Mouse (Mus musculus): ENCODE results near the gene Aqp1. TPM values are rescaled to one million over a fixed set of nuclear protein-coding genes. Genes with fewer than 3 reads are reported as not detected.

Gene Aqp1
- polyA plus RNA-seq, 1 experiment from 2014 or later: 2.9 TPM

DNA sequence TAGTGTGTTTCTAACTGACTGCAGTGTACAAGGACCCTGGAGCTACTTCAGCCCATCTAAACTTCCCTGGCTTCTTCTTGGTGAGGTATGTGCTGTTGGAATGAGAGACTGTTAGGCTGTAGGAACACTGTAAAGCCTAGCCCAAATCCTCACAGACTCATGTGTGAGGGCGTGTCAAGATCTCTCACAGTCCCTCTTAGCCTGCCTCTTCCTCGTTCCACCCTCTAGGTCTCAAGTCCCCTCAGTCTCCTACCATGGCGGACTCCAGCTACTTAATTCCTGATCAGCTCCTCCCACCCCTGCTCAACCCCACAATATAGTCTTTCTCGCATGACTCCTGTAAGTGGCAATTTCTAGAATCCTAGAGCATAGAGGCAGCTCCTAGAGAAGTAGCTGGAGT is 13.0 kb downstream of the Aqp1 start:
- ATAC-seq: no peak
- no peaks in the 10 kb centered on the region for H3K9me3 ChIP-seq (replicated peaks; ENCODE audit: control insufficient read depth, low read length)
- H3K27ac ChIP-seq (ENCODE audit: low read depth, low read length): no peak overlapping the region
- no peaks in the 10 kb centered on the region for H3K27me3 ChIP-seq (replicated peaks; ENCODE audit: control insufficient read depth, insufficient read depth, low read length)
- H3K4me3 ChIP-seq (ENCODE audit: low read depth, low read length): no peak overlapping the region
- H3K4me2 ChIP-seq (ENCODE audit: low read length): no peak overlapping the region
- DNase-seq (ENCODE audit: low spot score): no peak
- no peaks in the 10 kb centered on the region for H3K36me3 ChIP-seq (ENCODE audit: control insufficient read depth, insufficient read depth, low read length)
- H3K4me1 ChIP-seq (ENCODE audit: control insufficient read depth, insufficient read depth, low read length): no peaks in the 10 kb centered on the region
- WGBS: 84% methylated on average over 4 of the region's 4 CpGs
- no peak overlapping the region for H3K9ac ChIP-seq (ENCODE audit: low read length)

DNA sequence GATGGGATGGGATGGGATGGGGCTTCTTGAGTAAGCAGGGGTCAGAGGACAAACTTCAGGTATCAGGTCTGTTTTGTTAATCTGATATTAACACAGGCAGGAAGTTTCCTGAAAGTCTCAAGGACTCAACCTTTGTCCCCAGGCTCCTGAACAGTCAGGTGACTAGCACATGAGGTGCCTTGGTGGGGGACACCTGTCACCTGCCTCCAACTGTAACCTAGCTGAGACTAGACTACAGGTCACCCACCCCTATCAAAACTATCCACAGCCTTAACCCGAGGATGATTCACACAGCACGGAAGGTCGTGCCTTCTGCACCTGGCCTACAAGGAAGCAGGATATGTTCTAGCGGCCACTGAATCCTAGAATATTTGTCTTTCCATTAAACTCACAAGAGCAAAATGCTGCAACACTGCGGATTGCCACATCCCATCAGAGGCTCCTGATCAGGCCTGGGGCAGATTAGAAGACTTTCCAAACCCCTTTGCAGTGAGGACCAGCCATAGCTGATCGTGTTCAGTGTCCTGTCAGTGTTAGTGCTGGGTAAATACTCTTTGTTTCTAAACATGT is 14.2 kb downstream of the Aqp1 start:
- WGBS: 95% methylated on average over 6 of the region's 6 CpGs
- ATAC-seq (no peak), DNase-seq (ENCODE audit: low spot score) (no peak)
- Histone ChIP-seq H3K9me3 (replicated peaks; ENCODE audit: control insufficient read depth, low read length) (no peaks in the 10 kb centered on the region), H3K4me1 (ENCODE audit: control insufficient read depth, insufficient read depth, low read length) (no peaks in the 10 kb centered on the region), H3K36me3 (ENCODE audit: control insufficient read depth, insufficient read depth, low read length) (no peaks in the 10 kb centered on the region), H3K9ac (ENCODE audit: low read length) (no peak overlapping the region), H3K4me3 (ENCODE audit: low read depth, low read length) (no peak overlapping the region), H3K4me2 (ENCODE audit: low read length) (no peak overlapping the region), H3K27ac (ENCODE audit: low read depth, low read length) (no peak overlapping the region), H3K27me3 (replicated peaks; ENCODE audit: control insufficient read depth, insufficient read depth, low read length) (no peaks in the 10 kb centered on the region)

DNA sequence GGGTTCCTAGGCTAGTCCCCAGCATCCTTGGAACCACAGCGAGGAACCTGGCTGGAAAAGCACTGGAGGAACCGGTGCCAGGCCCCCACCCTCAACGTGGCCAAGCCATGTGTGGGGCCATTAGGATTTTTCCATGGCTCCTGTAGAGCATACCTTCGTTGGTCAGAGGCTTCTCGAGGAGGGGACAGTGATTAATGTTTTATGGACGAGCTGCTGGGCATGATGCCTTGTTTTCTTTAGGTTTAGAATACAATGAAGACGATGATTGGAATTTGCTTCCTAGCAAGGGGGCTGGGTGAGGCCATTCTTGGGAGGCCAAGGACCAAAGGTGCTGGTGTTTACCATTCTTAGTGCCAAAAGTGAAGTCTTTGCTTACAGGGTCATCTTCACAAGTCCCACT is 15.5 kb downstream of the Aqp1 start:
- H3K9me3 ChIP-seq (replicated peaks; ENCODE audit: control insufficient read depth, low read length): no peaks in the 10 kb centered on the region
- H3K4me1 ChIP-seq (ENCODE audit: control insufficient read depth, insufficient read depth, low read length): no peaks in the 10 kb centered on the region
- H3K27me3 ChIP-seq (replicated peaks; ENCODE audit: control insufficient read depth, insufficient read depth, low read length): no peaks in the 10 kb centered on the region
- WGBS: 81% methylated on average over 7 of the region's 7 CpGs
- H3K36me3 ChIP-seq (ENCODE audit: control insufficient read depth, insufficient read depth, low read length): no peaks in the 10 kb centered on the region
- ATAC-seq: no peak
- DNase-seq (ENCODE audit: low spot score): no peak
- H3K4me2 ChIP-seq (ENCODE audit: low read length): no peak overlapping the region
- H3K9ac ChIP-seq (ENCODE audit: low read length): no peak overlapping the region
- no peak overlapping the region for H3K27ac ChIP-seq (ENCODE audit: low read depth, low read length)
- no peak overlapping the region for H3K4me3 ChIP-seq (ENCODE audit: low read depth, low read length)

DNA sequence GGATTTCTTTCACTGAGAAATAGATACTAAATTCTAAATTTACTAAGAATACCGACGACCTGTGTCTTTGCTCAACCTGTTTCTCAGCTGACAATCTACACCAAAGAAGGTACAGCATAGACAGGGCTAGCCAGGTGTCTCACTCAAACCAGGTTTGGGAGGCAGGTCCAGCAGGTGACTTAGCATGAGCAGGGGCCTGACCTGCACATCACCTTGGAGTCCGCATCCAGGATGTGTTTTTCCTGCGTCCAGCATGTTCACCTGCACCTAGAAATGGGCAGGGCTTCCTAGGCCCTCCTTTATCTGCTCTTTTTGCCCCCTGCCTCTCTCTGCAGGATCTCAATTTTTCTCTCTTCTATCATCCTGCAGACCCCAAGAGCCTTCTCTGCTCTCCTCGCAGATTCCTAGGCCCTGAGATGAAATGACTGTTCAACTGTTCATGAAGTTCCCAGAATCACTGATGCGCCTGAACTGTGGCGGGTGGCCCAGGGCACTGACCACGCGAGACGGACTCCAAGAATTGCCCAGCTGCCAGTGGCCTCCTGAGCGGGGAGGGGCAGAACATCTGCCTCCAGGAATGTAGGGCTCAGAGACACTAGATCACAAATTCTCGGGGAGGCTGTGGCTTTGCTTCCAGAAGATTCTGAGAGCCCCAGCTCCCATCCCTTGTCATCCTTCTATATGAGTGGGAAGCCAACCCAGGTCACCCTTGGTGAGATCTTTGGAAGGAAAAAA is 17.6 kb downstream of the Aqp1 start:
- no peak for DNase-seq (ENCODE audit: low spot score)
- no peak overlapping the region for H3K4me3 ChIP-seq (ENCODE audit: low read depth, low read length)
- WGBS: 89% methylated on average over 12 of the region's 12 CpGs

DNA sequence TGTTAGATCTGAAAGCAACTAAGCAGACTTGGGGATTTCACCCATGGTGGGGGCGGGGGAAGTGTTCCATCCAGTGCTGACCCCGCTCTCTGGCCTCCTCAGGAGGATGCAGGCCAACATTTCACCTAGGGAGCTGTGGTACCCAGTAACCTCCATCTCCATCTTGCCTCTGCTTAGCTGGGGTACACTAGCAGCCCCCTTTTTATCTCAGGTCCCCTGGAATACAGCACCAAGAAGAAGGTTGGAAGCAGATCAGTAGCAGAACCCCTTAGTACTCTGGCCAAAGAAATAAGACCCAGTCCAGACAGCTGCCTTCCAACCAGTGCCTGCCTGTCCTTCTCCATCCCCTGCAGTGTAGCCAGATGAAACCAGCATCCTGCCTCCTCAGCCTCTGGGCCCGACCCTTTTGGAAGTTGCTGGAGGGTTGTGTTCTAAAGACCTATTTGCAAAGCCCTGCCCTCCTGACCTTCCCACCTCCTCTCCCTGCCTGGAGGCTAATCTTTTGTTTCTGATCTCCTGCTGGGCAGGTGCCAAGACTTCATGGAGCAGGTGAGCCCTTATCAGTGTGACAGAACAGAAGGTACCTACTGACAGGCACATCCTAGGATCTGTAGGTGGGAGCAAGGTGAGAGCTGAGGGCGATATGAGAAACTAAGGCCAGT is 18.4 kb downstream of the Aqp1 start:
- Histone ChIP-seq H3K4me1 (ENCODE audit: control insufficient read depth, insufficient read depth, low read length) (peaks cover 4% of the 10 kb centered on the region; the same call in 1 of the 2 replicates), H3K4me3 (ENCODE audit: low read depth, low read length) (no peak overlapping the region), H3K27ac (ENCODE audit: low read depth, low read length) (no peak overlapping the region), H3K27me3 (replicated peaks; ENCODE audit: control insufficient read depth, insufficient read depth, low read length) (no peaks in the 10 kb centered on the region), H3K4me2 (ENCODE audit: low read length) (no peak overlapping the region), H3K9me3 (replicated peaks; ENCODE audit: control insufficient read depth, low read length) (no peaks in the 10 kb centered on the region), H3K9ac (ENCODE audit: low read length) (no peak overlapping the region), H3K36me3 (ENCODE audit: control insufficient read depth, insufficient read depth, low read length) (no peaks in the 10 kb centered on the region)
- 67% methylated on average over 4 of the region's 4 CpGs for WGBS
- no peak for ATAC-seq
- DNase-seq (ENCODE audit: low spot score): no peak

More for the DNA sequence above, 17.6 kb downstream of the Aqp1 start:
- Histone ChIP-seq H3K36me3 (ENCODE audit: control insufficient read depth, insufficient read depth, low read length) (no peaks in the 10 kb centered on the region), H3K9me3 (replicated peaks; ENCODE audit: control insufficient read depth, low read length) (no peaks in the 10 kb centered on the region), H3K27ac (ENCODE audit: low read depth, low read length) (no peak overlapping the region), H3K27me3 (replicated peaks; ENCODE audit: control insufficient read depth, insufficient read depth, low read length) (no peaks in the 10 kb centered on the region), H3K4me1 (ENCODE audit: control insufficient read depth, insufficient read depth, low read length) (peaks cover 4% of the 10 kb centered on the region; the same call in 1 of the 2 replicates), H3K4me2 (ENCODE audit: low read length) (no peak overlapping the region), H3K9ac (ENCODE audit: low read length) (no peak overlapping the region)
- no peak for ATAC-seq

DNA sequence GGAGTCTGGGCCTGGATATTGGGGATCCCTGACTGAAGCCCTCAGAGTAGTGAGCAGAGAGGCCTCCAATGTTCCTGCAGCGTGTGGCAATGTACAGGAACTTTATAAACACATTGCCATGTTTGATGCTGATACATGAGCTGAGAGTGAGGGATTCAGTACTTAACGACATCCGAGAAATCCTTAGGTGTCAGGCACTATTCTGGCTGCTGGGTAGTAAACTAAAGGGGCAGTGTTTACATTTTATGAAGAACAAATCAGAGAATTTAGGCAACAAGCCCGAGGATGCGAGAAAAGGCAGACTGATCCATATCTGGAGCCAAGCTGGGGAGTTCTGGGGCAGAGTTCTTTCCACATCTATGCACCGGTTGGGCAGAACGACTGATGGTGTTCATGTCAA is 19.3 kb downstream of the Aqp1 start:
- WGBS: 81% methylated on average over 7 of the region's 7 CpGs
- Histone ChIP-seq H3K4me2 (ENCODE audit: low read length) (no peak overlapping the region), H3K4me3 (ENCODE audit: low read depth, low read length) (no peak overlapping the region), H3K27me3 (replicated peaks; ENCODE audit: control insufficient read depth, insufficient read depth, low read length) (no peaks in the 10 kb centered on the region), H3K4me1 (ENCODE audit: control insufficient read depth, insufficient read depth, low read length) (peaks cover 4% of the 10 kb centered on the region; the same call in 1 of the 2 replicates), H3K9ac (ENCODE audit: low read length) (no peak overlapping the region), H3K9me3 (replicated peaks; ENCODE audit: control insufficient read depth, low read length) (no peaks in the 10 kb centered on the region), H3K27ac (ENCODE audit: low read depth, low read length) (no peak overlapping the region), H3K36me3 (ENCODE audit: control insufficient read depth, insufficient read depth, low read length) (no peaks in the 10 kb centered on the region)
- DNase-seq (ENCODE audit: low spot score) (no peak), ATAC-seq (no peak)

- no peaks in the 10 kb centered on the region for H3K36me3 ChIP-seq (ENCODE audit: control insufficient read depth, insufficient read depth, low read length)
- ATAC-seq: no peak
- DNase-seq (ENCODE audit: low spot score): no peak
- no peaks in the 10 kb centered on the region for H3K27me3 ChIP-seq (replicated peaks; ENCODE audit: control insufficient read depth, insufficient read depth, low read length)
- 78% methylated on average over 5 of the region's 5 CpGs for WGBS
- no peak overlapping the region for H3K4me3 ChIP-seq (ENCODE audit: low read depth, low read length)
- H3K4me1 ChIP-seq (ENCODE audit: control insufficient read depth, insufficient read depth, low read length): peaks cover 4% of the 10 kb centered on the region; the same call in 1 of the 2 replicates
- no peaks in the 10 kb centered on the region for H3K9me3 ChIP-seq (replicated peaks; ENCODE audit: control insufficient read depth, low read length)
- no peak overlapping the region for H3K4me2 ChIP-seq (ENCODE audit: low read length)
- H3K27ac ChIP-seq (ENCODE audit: low read depth, low read length): no peak overlapping the region
- no peak overlapping the region for H3K9ac ChIP-seq (ENCODE audit: low read length)
These were observed 19.9 kb downstream of the Aqp1 start for GRCm38 (mm10) chr6:55356017-55356703.

GRCm38 (mm10) chr6:55356976-55357635 is 20.9 kb downstream of the Aqp1 start:
- Histone ChIP-seq H3K4me1 (ENCODE audit: control insufficient read depth, insufficient read depth, low read length) (peaks cover 4% of the 10 kb centered on the region; the same call in 1 of the 2 replicates), H3K9ac (ENCODE audit: low read length) (no peak overlapping the region), H3K4me2 (ENCODE audit: low read length) (no peak overlapping the region), H3K27me3 (replicated peaks; ENCODE audit: control insufficient read depth, insufficient read depth, low read length) (no peaks in the 10 kb centered on the region), H3K36me3 (ENCODE audit: control insufficient read depth, insufficient read depth, low read length) (no peaks in the 10 kb centered on the region), H3K4me3 (ENCODE audit: low read depth, low read length) (no peak overlapping the region), H3K9me3 (replicated peaks; ENCODE audit: control insufficient read depth, low read length) (no peaks in the 10 kb centered on the region), H3K27ac (ENCODE audit: low read depth, low read length) (no peak overlapping the region; the same call in 1 of the 2 replicates)
- ATAC-seq (no peak), DNase-seq (ENCODE audit: low spot score) (no peak)
- 48% methylated on average over 5 of the region's 5 CpGs for WGBS
